Mouse (Mus musculus) frontal cortex, adult 2 months (tissue): ENCODE measurements around the gene Rps27rt. TPM values are rescaled to one million over a fixed set of nuclear protein-coding genes. Genes with fewer than 3 reads are reported as not detected.
A peak's percentile ranks its signal among the peaks of the same experiment; 100 is the strongest.
"Not testable (repeated sequence)": the region's sequence is repeated elsewhere in the genome, so short reads cannot be mapped to it uniquely, and the experiment has no call there.

Experiments used
- DNase-seq, 2 experiments: peaks; one replicate each; pipeline ENCODE4 v3.0.0; 2022; ENCODE audit warnings: low spot score in 1 of 2; ENCODE audit errors: extremely low spot score in 1 of 2
- polyA plus RNA-seq: library from polyadenylated mRNA; depleted of rRNA; stranded (reverse); fragments of >200 nt; gene quantifications from 2 replicates; pipeline ENCODE4 v1.2.3, GENCODE M21; 2012

Rps27rt gene
- polyA plus RNA-seq, 1 experiment = 57.4 TPM

- no peak for DNase-seq
Measured at GRCm38 (mm10) chr9:114986361-114986760, 3.8 kb upstream of the Rps27rt start.

- DNase-seq = no peak
Measured at GRCm38 (mm10) chr9:114985741-114986140, 3.2 kb upstream of the Rps27rt start.

- DNase-seq = peak in 1 of 2 experiments; percentile 36
Measured at GRCm38 (mm10) chr9:114979969-114980368, 2.6 kb downstream of the Rps27rt start.

DNA sequence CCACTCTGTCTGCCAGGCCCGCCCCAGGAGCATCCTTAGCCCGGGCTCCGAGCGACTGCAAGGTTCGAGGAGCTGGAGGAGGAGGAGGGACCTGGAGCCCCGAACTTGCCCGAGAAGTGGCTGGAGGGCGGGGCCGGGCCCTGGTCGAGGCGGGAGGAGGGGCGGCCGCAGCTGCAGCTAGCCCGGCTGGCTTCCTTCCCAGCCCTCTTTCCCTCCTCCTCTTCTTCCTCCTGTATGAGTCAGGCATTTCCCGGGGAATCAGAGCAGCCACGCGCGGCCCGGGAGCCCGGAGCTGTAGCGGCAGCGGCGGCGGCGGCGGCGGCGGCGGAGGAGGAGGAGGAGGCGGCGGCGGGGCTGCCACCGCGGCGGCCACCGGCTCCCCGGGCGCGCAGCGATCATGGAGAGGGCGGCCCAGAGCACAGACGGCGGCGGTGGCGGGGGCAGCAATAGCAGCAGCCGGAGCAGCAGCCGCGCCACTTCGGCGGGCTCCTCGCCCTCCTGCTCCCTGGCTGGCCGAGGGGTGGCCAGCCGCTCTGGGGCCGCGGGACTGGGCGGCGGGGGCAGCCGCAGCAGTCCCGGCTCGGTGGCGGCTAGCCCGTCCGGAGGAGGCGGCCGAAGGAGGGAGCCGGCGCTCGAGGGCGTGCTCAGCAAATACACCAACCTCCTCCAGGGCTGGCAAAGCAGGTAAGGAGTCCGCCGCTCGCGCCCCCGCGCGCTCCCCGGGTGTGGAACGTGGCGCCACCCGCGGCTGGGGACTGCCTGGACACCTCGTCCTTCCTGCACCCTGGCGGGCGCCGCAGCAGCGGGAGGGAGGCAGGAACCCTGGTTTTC lies 4.0 kb downstream of the Rps27rt start, which contains the start of gene Osbpl10:
TSS of gene Osbpl10 (plus strand) at position 289 of the 831 bp plus-strand sequence.
- DNase-seq = peak; percentile 69 to 89

DNA sequence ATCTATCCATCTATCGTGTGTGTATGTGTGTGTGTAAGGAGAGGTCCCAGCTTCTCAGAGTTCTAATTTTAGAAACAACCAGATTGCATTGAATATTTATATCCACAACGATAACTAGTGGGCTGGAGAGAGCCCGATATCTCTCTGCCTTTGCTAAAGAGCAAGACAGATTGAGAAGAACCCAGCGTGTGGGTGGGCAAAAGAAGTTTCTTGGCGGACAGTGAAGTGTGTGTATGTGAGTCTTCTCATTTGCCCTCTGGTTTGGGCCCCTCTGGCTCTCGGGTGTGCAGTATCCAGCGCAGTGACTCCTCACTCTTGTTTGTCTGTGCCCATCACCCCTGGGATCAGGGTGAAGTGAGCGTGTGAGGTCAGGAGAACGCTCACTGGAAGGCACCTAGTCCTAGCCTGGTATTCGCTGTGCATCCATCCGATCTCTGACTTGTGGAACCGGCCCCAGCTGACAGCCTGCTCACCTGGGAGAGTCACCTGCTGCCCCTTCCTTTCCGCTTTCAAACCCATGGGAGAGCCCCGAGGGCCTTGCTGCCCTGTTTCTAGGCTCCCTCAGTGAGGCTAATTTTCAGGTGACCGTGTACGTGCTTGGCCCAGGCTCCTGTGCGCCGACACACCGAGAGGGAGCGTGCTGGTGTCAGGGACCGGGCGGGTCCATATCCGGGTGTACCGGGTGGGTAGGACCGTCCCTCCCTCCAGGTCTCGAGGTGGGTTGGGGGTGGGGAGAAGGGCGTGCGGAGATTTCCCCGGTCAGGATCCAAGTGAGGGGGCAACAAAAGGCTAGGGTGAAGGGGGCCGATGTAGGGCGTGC lies 4.9 kb downstream of the Rps27rt start:
- peak; percentile 62 to 72 for DNase-seq

GRCm38 (mm10) chr9:114966286-114966685 lies 16.3 kb downstream of the Rps27rt start:
- DNase-seq = not testable (repeated sequence)

- no peak for DNase-seq
Measured at GRCm38 (mm10) chr9:114964093-114964492, 18.4 kb downstream of the Rps27rt start.

DNA sequence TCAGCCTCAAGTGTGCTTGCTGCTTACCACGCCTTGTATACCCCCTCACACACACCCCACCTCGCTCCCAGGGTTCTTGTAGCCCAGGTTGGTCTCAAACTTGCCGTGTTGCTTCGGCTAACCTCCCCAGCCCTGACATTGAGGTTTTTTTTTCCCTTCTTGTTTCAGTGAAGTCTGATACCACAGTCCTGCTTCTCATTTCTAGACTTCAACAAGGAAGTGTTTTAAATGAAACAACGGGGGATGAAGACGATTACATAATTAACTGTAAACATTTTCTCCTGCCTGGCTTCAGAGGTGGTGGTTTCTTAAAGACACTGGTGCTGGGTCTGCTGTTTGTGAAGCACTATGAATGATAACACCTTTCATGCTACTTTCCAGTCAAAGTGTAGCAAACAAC lies 21.7 kb downstream of the Rps27rt start:
- DNase-seq = no peak

GRCm38 (mm10) chr9:114960043-114960789 lies 22.3 kb downstream of the Rps27rt start:
- DNase-seq = no peak

DNA sequence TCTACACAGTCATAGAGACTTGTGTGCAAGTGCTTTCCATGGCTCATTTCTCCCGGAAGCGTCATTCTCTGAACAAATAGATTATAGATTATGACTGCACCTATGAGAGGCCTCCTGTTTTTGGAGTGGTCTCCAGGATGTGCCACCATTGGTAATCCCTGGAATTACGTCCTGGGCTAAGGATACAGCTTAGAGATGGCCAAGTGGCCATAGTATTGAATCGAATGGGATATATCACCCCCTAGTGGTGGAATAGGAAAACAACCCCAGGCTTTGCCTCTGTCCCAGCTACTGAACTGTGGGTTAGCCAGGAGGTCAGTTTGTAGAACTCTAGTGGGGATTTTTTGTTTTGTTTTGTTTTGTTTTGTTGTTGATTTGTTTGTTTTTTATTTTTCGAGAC lies 25.6 kb downstream of the Rps27rt start:
- peak in 1 of 2 experiments; percentile 66 for DNase-seq

GRCm38 (mm10) chr9:114955340-114955739 lies 27.2 kb downstream of the Rps27rt start:
- DNase-seq = no peak

DNA sequence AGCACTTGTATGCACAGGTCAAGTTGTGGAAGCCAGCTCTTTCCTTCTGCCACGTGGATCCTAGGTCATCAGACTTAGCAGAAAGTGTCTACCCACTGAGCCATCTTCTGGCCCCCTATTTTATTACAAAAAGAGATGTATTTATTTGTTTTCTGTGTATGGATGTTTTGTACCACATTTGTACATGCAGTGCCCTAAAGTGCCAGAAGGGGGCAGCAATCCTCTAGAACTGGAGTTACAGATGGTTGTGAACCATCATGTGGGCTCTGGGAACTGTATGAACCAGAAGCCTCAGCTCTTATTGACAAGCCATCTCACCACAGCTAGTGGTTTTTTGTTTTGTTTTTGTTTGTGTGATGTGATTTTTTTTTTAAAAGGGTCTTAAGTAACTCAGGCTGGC lies 29.7 kb downstream of the Rps27rt start:
- DNase-seq = no peak

- DNase-seq = peak in 1 of 2 experiments; percentile 19
Measured at GRCm38 (mm10) chr9:114948395-114948794, 34.1 kb downstream of the Rps27rt start.

GRCm38 (mm10) chr9:114945576-114945975 lies 37.0 kb downstream of the Rps27rt start:
- no peak for DNase-seq

DNA sequence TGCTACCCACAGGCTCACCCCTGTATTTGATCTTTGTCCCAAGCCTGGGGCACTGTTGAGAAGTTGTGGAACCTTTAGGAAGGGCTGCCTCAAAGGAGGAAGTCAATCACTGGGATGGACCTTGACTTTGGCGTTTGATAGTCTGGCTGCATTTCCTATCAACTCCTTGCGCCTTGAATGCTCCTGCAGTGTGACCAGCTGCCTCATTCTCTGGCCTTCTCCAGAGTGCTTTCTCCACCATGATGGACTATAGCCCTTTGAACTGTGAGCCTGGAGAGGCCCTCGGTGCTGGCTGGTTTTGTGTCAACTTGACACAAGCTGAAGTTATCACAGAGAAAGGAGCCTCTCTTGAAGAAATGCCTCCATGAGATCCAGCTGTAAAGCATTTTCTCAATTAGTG lies 37.9 kb downstream of the Rps27rt start:
- no peak for DNase-seq

DNA sequence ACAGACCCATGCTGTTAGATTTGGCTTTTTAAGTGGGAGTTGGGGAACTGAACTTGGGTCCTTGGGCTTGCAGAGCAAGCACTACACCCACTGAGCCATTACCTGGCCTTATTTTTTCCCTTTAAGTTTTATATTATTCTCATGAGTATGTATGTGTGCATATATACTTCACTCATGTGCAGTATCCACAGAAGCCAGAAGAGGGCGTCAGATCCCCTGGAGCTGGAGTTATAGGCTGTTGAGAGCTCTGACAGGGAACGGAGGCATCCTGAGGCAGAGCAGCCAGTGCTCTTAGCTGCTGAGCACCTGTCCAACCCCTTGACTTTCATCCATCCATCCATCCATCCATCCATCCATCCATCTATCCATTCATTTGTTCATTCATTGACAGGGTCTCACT lies 45.9 kb downstream of the Rps27rt start:
- DNase-seq = no peak

GRCm38 (mm10) chr9:114935321-114935720 lies 47.2 kb downstream of the Rps27rt start:
- no peak for DNase-seq

DNA sequence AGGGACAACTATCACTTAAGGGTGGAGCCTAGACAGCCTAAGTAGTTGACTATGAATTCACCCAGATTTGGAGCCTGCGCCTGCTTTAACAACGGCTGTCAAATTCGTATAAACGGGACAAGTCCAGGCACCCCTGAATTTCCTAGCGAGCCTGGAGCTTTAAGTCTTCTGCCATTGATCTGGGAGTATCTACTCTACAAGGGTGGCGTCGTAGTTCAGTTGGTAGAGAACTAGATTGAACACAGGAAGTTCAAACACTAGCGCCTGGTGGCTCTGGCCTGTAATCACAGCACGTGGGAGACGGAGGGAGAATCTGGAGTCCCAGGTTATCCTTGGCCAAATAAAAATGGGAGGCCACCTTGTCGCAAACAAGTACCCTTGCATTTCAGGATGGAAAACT lies 48.3 kb downstream of the Rps27rt start:
- no peak for DNase-seq

GRCm38 (mm10) chr9:114933723-114934171 lies 48.8 kb downstream of the Rps27rt start, which contains the start of gene Gpd1l:
Gene Gpd1l (minus strand): TSS chr9:114933987.
- DNase-seq = peak; percentile 94 to 98

GRCm38 (mm10) chr9:114933037-114933722 lies 49.4 kb downstream of the Rps27rt start:
- peak in 1 of 2 experiments; percentile 24 for DNase-seq
